Mouse (Mus musculus): ENCODE measurements around the gene B020011L13Rik. TPM values are rescaled to one million over a fixed set of nuclear protein-coding genes. Genes with fewer than 3 reads are reported as not detected.

Gene B020011L13Rik
- not detected for polyA plus RNA-seq (2014; fragmentation: Illumina TruSeq; extraction: RNeasy Lipid Tissue Mini Kit (QIAGEN cat#74804); ENCODE audit: low read depth, low replicate concordance)

DNA sequence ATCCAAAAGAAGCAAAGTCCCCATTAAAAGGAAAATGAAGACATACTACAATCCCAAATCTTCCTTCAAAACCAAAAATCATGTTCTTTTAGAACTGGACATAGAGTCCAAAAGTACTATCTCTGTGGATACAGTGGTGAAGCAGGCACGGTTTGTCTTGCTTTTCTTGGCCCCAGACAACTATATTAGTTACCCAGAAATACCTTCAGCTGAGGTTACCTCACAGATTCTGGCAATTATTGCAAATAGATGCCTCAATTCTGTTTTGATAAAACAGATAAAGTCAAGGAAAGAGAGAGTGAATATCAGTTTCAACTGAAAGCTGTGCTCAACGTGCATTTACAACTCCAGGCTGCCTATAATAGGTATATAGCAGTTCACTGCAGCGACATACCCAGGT is at the start of gene B020011L13Rik:
Gene B020011L13Rik, plus strand, starts transcription at position 301 of the 400 bp plus-strand sequence.

DNA sequence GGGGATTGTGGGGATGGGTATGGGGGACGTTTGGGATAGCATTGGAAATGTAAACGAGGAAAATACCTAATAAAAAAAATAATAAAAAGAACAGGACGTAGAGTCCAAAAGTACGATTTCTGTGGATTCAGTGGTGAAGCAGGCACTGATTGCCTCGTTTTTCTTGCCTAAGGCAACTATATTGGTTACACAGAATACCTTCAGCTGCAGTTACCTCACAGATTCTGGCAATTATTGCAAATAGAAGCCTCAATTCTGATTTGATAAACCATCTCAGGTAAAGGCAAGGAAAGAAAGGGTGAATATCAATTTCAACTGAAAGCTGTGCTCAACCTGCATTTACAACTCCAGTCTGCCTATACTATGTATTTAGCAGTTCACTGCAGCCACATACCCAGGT is 48.8 kb downstream of the B020011L13Rik start, which contains the start of gene Gm28360:
Gene Gm28360, plus strand, starts transcription at position 301 of the 400 bp plus-strand sequence.

Other genes starting within 250 kb of the B020011L13Rik start
- not detected for gene Gm28363, start 84.0 kb upstream of the B020011L13Rik start, polyA plus RNA-seq (2014; fragmentation: Illumina TruSeq; extraction: RNeasy Lipid Tissue Mini Kit (QIAGEN cat#74804); ENCODE audit: low read depth, low replicate concordance)
- gene Gm28360, start 48.9 kb downstream of the B020011L13Rik start, polyA plus RNA-seq (2014; fragmentation: Illumina TruSeq; extraction: RNeasy Lipid Tissue Mini Kit (QIAGEN cat#74804); ENCODE audit: low read depth, low replicate concordance) = not detected
- gene Gm28168, start 146.9 kb downstream of the B020011L13Rik start, polyA plus RNA-seq (2014; fragmentation: Illumina TruSeq; extraction: RNeasy Lipid Tissue Mini Kit (QIAGEN cat#74804); ENCODE audit: low read depth, low replicate concordance) = not detected
- gene Gm7145, start 184.8 kb downstream of the B020011L13Rik start, polyA plus RNA-seq (2014; fragmentation: Illumina TruSeq; extraction: RNeasy Lipid Tissue Mini Kit (QIAGEN cat#74804); ENCODE audit: low read depth, low replicate concordance) = not detected